ENCODE assay signal across 9 mouse cellular contexts in the genomic region with DNA sequence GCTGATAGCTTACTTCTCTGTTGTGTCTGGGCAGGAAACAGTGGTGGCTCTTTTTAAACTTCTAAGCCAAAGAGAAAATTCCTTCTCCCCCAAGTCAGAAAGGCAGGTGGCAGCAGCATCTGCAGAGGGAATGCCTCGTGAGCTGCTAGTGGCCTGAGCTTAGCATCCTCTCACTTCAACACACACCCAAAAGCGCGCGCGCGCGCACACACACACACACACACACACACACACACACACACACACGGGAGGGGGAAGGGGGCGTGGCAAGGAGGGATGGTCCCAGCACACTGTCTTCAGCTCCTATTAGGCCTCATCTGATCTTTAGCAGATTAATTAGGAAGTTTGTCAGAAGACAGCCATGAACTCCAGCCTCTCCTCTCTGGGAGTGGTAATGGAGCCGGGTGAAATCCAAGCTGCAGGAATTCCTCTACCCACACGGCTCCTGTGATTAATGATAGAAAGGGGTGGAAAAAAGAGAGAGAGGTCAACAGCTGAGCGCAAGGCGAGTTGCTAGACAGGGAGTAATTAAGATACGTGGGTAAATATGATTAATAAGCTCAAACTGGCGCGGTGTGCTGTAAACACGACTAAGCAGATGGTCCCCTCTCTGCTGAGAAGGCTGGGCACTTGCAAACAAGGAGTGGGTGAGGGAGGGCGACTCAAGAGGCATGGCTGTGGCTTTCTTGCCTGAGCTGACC.
DNase-seq lines count a peak whose midpoint lies in the region; ATAC-seq lines count a peak whose summit lies in the region.
"Had no signal": no experiment of that assay in that cellular context is flagged by ENCODE, and none has a peak within 500 bp of the region (broad histone marks: within the 10 kb centered on the region; RNA-seq: fewer than 3 reads in every experiment).

No protein-coding gene starts in this region.

- no peaks in the 10 kb centered on the region for H3K36me3 ChIP-seq in hindbrain, embryonic 11.5 days (ENCODE audit: control insufficient read depth, insufficient read depth, low read length)
- H3K36me3 ChIP-seq in neural tube, embryonic 14.5 days (ENCODE audit: control insufficient read depth, insufficient read depth, low read length): no peaks in the 10 kb centered on the region
- H3K36me3 ChIP-seq: lung, embryonic 15.5 days had no signal

- no peak overlapping the region for H3K4me2 ChIP-seq in hindbrain, embryonic 11.5 days (replicated peaks; ENCODE audit: low read depth, low read length)
- H3K4me2 ChIP-seq in neural tube, embryonic 14.5 days (ENCODE audit: low read depth, low read length): peak overlapping the region; percentile 19
- H3K4me2 ChIP-seq: lung, embryonic 15.5 days had no signal

- H3K4me1 ChIP-seq in hindbrain, embryonic 11.5 days (replicated peaks; ENCODE audit: control insufficient read depth, insufficient read depth, low read length): peaks cover 8% of the 10 kb centered on the region; the same call in 1 of the 2 replicates
- H3K4me1 ChIP-seq in neural tube, embryonic 14.5 days (ENCODE audit: control insufficient read depth, insufficient read depth, low read length): peaks cover 26% of the 10 kb centered on the region

- H3K27ac ChIP-seq in hindbrain, embryonic 11.5 days (ENCODE audit: low read depth, low read length): peak overlapping the region; percentile 43; the same call in 1 of the 2 replicates
- H3K27ac ChIP-seq in neural tube, embryonic 14.5 days (ENCODE audit: low read depth, low read length): no peak overlapping the region; the same call in 1 of the 2 replicates
- H3K27ac ChIP-seq: lung, embryonic 15.5 days had no signal

- H3K9ac ChIP-seq in hindbrain, embryonic 11.5 days (ENCODE audit: low read depth, low read length): no peak overlapping the region
- H3K9ac ChIP-seq in neural tube, embryonic 14.5 days (replicated peaks; ENCODE audit: low read depth, low read length): no peak overlapping the region
- H3K9ac ChIP-seq: lung, embryonic 15.5 days had no signal

- DNase-seq in kidney, postnatal 14 days: peak; percentile 8
- no peak for DNase-seq in kidney, adult 11 months
- DNase-seq in embryo, embryonic 9.5 days (ENCODE audit: extremely low spot score): peak; percentile 58
- DNase-seq in hindbrain, embryonic 11.5 days (ENCODE audit: low spot score): peak; percentile 44
- DNase-seq in thymus, postnatal 10 days (ENCODE audit: low spot score in 2 of 2): no peak
- no peak for DNase-seq in layer of hippocampus, adult 18-20 months (ENCODE audit: low spot score in 2 of 2)

- H3K4me3 ChIP-seq in hindbrain, embryonic 11.5 days (ENCODE audit: low read depth, low read length): no peak overlapping the region
- no peak overlapping the region for H3K4me3 ChIP-seq in neural tube, embryonic 14.5 days (ENCODE audit: low read depth, low read length)
- H3K4me3 ChIP-seq: lung, embryonic 15.5 days had no signal

- ATAC-seq in hindbrain, embryonic 11.5 days (ENCODE audit: low FRiP score): peak; percentile 47; the same call in 1 of the 2 replicates
- no peak for ATAC-seq in neural tube, embryonic 14.5 days (ENCODE audit: low read depth)
- no peak for ATAC-seq in erythroblast, adult 5-6 weeks (replicated peaks; ENCODE audit: low FRiP score, poor library complexity, severe bottlenecking)

- H3K27me3 ChIP-seq in hindbrain, embryonic 11.5 days (ENCODE audit: control insufficient read depth, insufficient read depth, low read length): no peaks in the 10 kb centered on the region
- H3K27me3 ChIP-seq in neural tube, embryonic 14.5 days (ENCODE audit: control insufficient read depth, insufficient read depth, low read length): no peaks in the 10 kb centered on the region

- 43% methylated on average over 12 of the region's 18 CpGs for WGBS in hindbrain, embryonic 11.5 days
- 35% methylated on average over 18 of the region's 18 CpGs for WGBS in neural tube, embryonic 14.5 days

- H3K9me3 ChIP-seq in hindbrain, embryonic 11.5 days (ENCODE audit: control insufficient read depth, low read length): no peaks in the 10 kb centered on the region
- no peaks in the 10 kb centered on the region for H3K9me3 ChIP-seq in neural tube, embryonic 14.5 days (ENCODE audit: control insufficient read depth, low read length)
- H3K9me3 ChIP-seq: lung, embryonic 15.5 days had no signal

Comparison
In these comparisons a context has a peak if more than half of its experiments do, and no peak if none do; other contexts are left out.
1. DNase-seq: peak in kidney, postnatal 14 days (single experiment), embryo, embryonic 9.5 days (single experiment) and hindbrain, embryonic 11.5 days (single experiment); none in kidney, adult 11 months (single experiment), thymus, postnatal 10 days (0 of 2) and layer of hippocampus, adult 18-20 months (0 of 2).